Mouse (Mus musculus) bone marrow macrophage, adult 2 months (primary cell): ENCODE results near the gene Me1. TPM values are rescaled to one million over a fixed set of nuclear protein-coding genes. Genes with fewer than 3 reads are reported as not detected.

Source experiments
- H3K27ac ChIP-seq: 2 replicates; pipeline ENCODE4 v1.5.1; 2012; ENCODE audit warnings: low read depth, low read length; ENCODE audit not compliant: insufficient read depth
- H3K4me1 ChIP-seq: 2 replicates; pipeline ENCODE4 v1.6.1; 2012; ENCODE audit warnings: low read length; ENCODE audit not compliant: control insufficient read depth, insufficient read depth
- H3K4me3 ChIP-seq: 2 replicates; pipeline ENCODE4 v1.5.1; 2012; ENCODE audit warnings: mild to moderate bottlenecking, low read length, moderate library complexity; ENCODE audit not compliant: insufficient read depth
- CTCF ChIP-seq: IDR thresholded peaks from 2 replicates; pipeline ENCODE4 v1.5.1; 2012; ENCODE audit warnings: low read depth, mild to moderate bottlenecking, low read length, moderate library complexity
- POLR2A ChIP-seq: IDR thresholded peaks from 2 replicates; pipeline ENCODE4 v1.6.1; 2012; ENCODE audit warnings: mild to moderate bottlenecking, low read depth, low read length, borderline replicate concordance
- polyA plus RNA-seq: library from polyadenylated mRNA; stranded (reverse); fragments of >200 nt; gene quantifications from 2 replicates; pipeline ENCODE4 v1.2.4, GENCODE M21; 2012; ENCODE audit not compliant: missing spikeins, insufficient read depth, insufficient read length

The Me1 gene
- polyA plus RNA-seq, 1 experiment: 8.3 TPM

GRCm38 (mm10) chr9:86691101-86691500 is 4.7 kb downstream of the Me1 start:
- TF ChIP-seq POLR2A (no peak), CTCF (no peak)
- peaks cover 6% of the 10 kb centered on the region for H3K4me1 ChIP-seq
- H3K27ac ChIP-seq: no peak overlapping the region
- no peak overlapping the region for H3K4me3 ChIP-seq

GRCm38 (mm10) chr9:86683713-86684209 is 12.0 kb downstream of the Me1 start:
- Histone ChIP-seq H3K4me3 (no peak overlapping the region), H3K4me1 (no peaks in the 10 kb centered on the region), H3K27ac (no peak overlapping the region)
- no peak for TF ChIP-seq CTCF
- no peak for TF ChIP-seq POLR2A

GRCm38 (mm10) chr9:86682844-86683243 is 12.9 kb downstream of the Me1 start:
- TF ChIP-seq POLR2A (no peak), CTCF (no peak)
- H3K4me1 ChIP-seq: no peaks in the 10 kb centered on the region
- no peak overlapping the region for H3K27ac ChIP-seq
- H3K4me3 ChIP-seq: no peak overlapping the region

GRCm38 (mm10) chr9:86682278-86682677 is 13.5 kb downstream of the Me1 start:
- H3K4me1 ChIP-seq: no peaks in the 10 kb centered on the region
- no peak for TF ChIP-seq CTCF
- no peak for TF ChIP-seq POLR2A
- no peak overlapping the region for H3K27ac ChIP-seq
- H3K4me3 ChIP-seq: no peak overlapping the region

GRCm38 (mm10) chr9:86680431-86680830 is 15.3 kb downstream of the Me1 start:
- Histone ChIP-seq H3K4me1 (no peaks in the 10 kb centered on the region), H3K4me3 (no peak overlapping the region), H3K27ac (no peak overlapping the region)
- no peak for TF ChIP-seq POLR2A
- no peak for TF ChIP-seq CTCF

GRCm38 (mm10) chr9:86679843-86680417 is 15.8 kb downstream of the Me1 start:
- no peak overlapping the region for H3K4me3 ChIP-seq
- no peaks in the 10 kb centered on the region for H3K4me1 ChIP-seq
- H3K27ac ChIP-seq: no peak overlapping the region
- no peak for TF ChIP-seq CTCF
- TF ChIP-seq POLR2A: no peak

GRCm38 (mm10) chr9:86676246-86676645 is 19.5 kb downstream of the Me1 start:
- H3K27ac ChIP-seq: no peak overlapping the region
- TF ChIP-seq POLR2A (no peak), CTCF (no peak)
- H3K4me3 ChIP-seq: no peak overlapping the region
- no peaks in the 10 kb centered on the region for H3K4me1 ChIP-seq

- H3K4me3 ChIP-seq: no peak overlapping the region
- TF ChIP-seq POLR2A (no peak), CTCF (no peak)
- H3K27ac ChIP-seq: no peak overlapping the region
- H3K4me1 ChIP-seq: no peaks in the 10 kb centered on the region
These were observed 20.3 kb downstream of the Me1 start for GRCm38 (mm10) chr9:86675426-86675825.

GRCm38 (mm10) chr9:86672907-86673472 is 22.8 kb downstream of the Me1 start:
- no peak overlapping the region for H3K4me3 ChIP-seq
- H3K4me1 ChIP-seq: no peaks in the 10 kb centered on the region
- H3K27ac ChIP-seq: no peak overlapping the region
- TF ChIP-seq POLR2A (no peak), CTCF (no peak)

GRCm38 (mm10) chr9:86668590-86669252 is 27.0 kb downstream of the Me1 start:
- TF ChIP-seq POLR2A (no peak), CTCF (no peak)
- Histone ChIP-seq H3K27ac (no peak overlapping the region), H3K4me3 (no peak overlapping the region), H3K4me1 (no peaks in the 10 kb centered on the region)
